26 mouse cellular contexts compared by ENCODE assay signal in the genomic region with DNA sequence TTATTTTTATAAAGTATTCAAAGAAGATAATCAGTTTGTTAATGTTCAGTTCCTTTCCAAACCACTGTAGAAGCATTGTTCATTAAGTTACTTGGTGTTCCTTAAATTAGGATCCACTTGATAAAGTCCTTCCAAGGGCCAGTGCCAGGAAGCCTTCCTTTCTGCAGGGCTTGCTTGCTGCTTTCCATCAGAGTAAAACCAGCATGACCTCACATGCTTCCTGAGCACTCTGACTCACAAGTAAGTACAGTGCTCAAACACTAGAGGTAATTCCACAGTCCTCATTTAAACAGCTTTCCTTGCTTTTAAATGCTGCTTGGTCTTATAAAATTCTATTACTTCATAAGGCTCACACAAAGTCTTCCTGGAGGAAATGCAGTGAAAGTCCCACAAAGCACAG. TPM values are rescaled to one million over a fixed set of nuclear protein-coding genes. Genes with fewer than 3 reads are reported as not detected.
DNase-seq lines count a peak whose midpoint lies in the region; ATAC-seq and TF ChIP-seq lines count a peak whose summit lies in the region.
"Had no signal": no experiment of that assay in that cellular context is flagged by ENCODE, and none has a peak within 500 bp of the region (broad histone marks: within the 10 kb centered on the region; RNA-seq: fewer than 3 reads in every experiment).

No protein-coding gene starts in this region.

- ATAC-seq in heart, embryonic 12.5 days (ENCODE audit: insufficient number of reproducible peaks, low FRiP score): no peak
- ATAC-seq in Patski: peak; percentile 91
- ATAC-seq: forebrain, embryonic 14.5 days; hindbrain, postnatal 0 days; intestine, embryonic 16.5 days; liver, postnatal 0 days; midbrain, embryonic 16.5 days had no signal

- CTCF ChIA-PET in Patski (lab: Charles Lee): interaction anchor here (1.4 to 5.3 kb wide), 4 partner anchors 11 to 544 kb away, joined by 3 to 18 read pairs (median 12); no protein-coding TSS in a partner anchor

- in situ Hi-C loops in Patski (cut with MboI; ENCODE audit: low pct_unique_long_range_greater_than_20kb): loop anchor here (5.0 to 10.0 kb wide), 5 partner anchors 142 to 609 kb away; a partner anchor contains a TSS

- TF ChIP-seq POLR2A in heart, adult 2 months (IDR thresholded peaks at IDR 0.05; ENCODE audit: insufficient read depth, low read depth, low read length): no peak

- POLR2A ChIA-PET in Patski (lab: Charles Lee): interaction anchor here (0.6 to 1.1 kb wide), 2 partner anchors 143 to 334 kb away, joined by 3 read pairs; a partner anchor contains a TSS

- no peaks in the 10 kb centered on the region for H3K9me3 ChIP-seq in heart, embryonic 12.5 days (replicated peaks)
- no peaks in the 10 kb centered on the region for H3K9me3 ChIP-seq in midbrain, embryonic 10.5 days (replicated peaks)
- H3K9me3 ChIP-seq: embryonic facial prominence, embryonic 15.5 days; heart, embryonic 15.5 days; neural tube, embryonic 13.5 days had no signal

- H3K9ac ChIP-seq in heart, adult 2 months (ENCODE audit: low read depth, low read length): no peak overlapping the region
- no peak overlapping the region for H3K9ac ChIP-seq in heart, embryonic 12.5 days
- H3K9ac ChIP-seq: embryonic facial prominence, embryonic 15.5 days; heart, embryonic 15.5 days; liver, postnatal 0 days; neural tube, embryonic 13.5 days had no signal

- no peak for TF ChIP-seq CTCF in heart, adult 2 months (IDR thresholded peaks at IDR 0.05)
- TF ChIP-seq CTCF in Patski (IDR thresholded peaks at IDR 0.05): no peak

- peaks cover 2% of the 10 kb centered on the region; the same call in 1 of the 2 replicates for H3K79me2 ChIP-seq in heart, adult 2 months (replicated peaks; ENCODE audit: control insufficient read depth, insufficient read depth, low read length)

- H3K4me1 ChIP-seq in heart, adult 2 months (ENCODE audit: control insufficient read depth, insufficient read depth, low read length): peaks cover 2% of the 10 kb centered on the region
- peaks cover 24% of the 10 kb centered on the region for H3K4me1 ChIP-seq in heart, embryonic 12.5 days (replicated peaks)
- peaks cover 4% of the 10 kb centered on the region; the same call in 1 of the 2 replicates for H3K4me1 ChIP-seq in midbrain, embryonic 10.5 days

- H3K4me3 ChIP-seq in heart, adult 2 months: no peak overlapping the region
- no peak overlapping the region for H3K4me3 ChIP-seq in heart, embryonic 12.5 days
- H3K4me3 ChIP-seq in midbrain, embryonic 10.5 days: no peak overlapping the region
- H3K4me3 ChIP-seq: embryonic facial prominence, embryonic 15.5 days; heart, embryonic 15.5 days; myocyte; neural tube, embryonic 13.5 days had no signal

- DNase-seq in heart, adult 2 months: peak in 1 of 2 experiments; percentile 38
- DNase-seq in testis, postnatal 14 days (ENCODE audit: low spot score): peak; percentile 72
- no peak for DNase-seq in testis, postnatal 10 days (ENCODE audit: low spot score)
- peak; percentile 30 for DNase-seq in Patski (ENCODE audit: low read depth, low spot score)
- no peak for DNase-seq in midbrain, embryonic 10.5 days (ENCODE audit: low spot score)
- DNase-seq in gastrocnemius, adult 18-20 months (ENCODE audit: low spot score): no peak
- DNase-seq: adrenal gland, postnatal 25 days; cerebellum, adult 9-10 months; gastrocnemius, postnatal 14 days; kidney, adult 9 months; kidney, postnatal 25 days; layer of hippocampus, postnatal 36 days; liver, postnatal 0 days; retina, postnatal 1 day; thymus, adult 2 months; thymus, postnatal 4 days had no signal

- H3K4me2 ChIP-seq in heart, embryonic 12.5 days: no peak overlapping the region
- H3K4me2 ChIP-seq: embryonic facial prominence, embryonic 15.5 days; heart, embryonic 15.5 days; neural tube, embryonic 13.5 days had no signal

- H3K36me3 ChIP-seq in heart, adult 2 months (ENCODE audit: control insufficient read depth, insufficient read depth, low read length): peaks cover 75% of the 10 kb centered on the region
- H3K36me3 ChIP-seq in heart, embryonic 12.5 days: peaks cover 58% of the 10 kb centered on the region
- H3K36me3 ChIP-seq in midbrain, embryonic 10.5 days: peaks cover 99% of the 10 kb centered on the region

- no peaks in the 10 kb centered on the region for H3K27me3 ChIP-seq in heart, adult 2 months (ENCODE audit: control insufficient read depth, insufficient read depth, low read length)
- no peaks in the 10 kb centered on the region for H3K27me3 ChIP-seq in heart, embryonic 12.5 days (replicated peaks)
- no peaks in the 10 kb centered on the region for H3K27me3 ChIP-seq in Patski
- no peaks in the 10 kb centered on the region for H3K27me3 ChIP-seq in midbrain, embryonic 10.5 days (ENCODE audit: low read depth, poor library complexity, severe bottlenecking)
- H3K27me3 ChIP-seq: embryonic facial prominence, embryonic 15.5 days; heart, embryonic 15.5 days; neural tube, embryonic 13.5 days had no signal

- peak overlapping the region; percentile 10 for H3K27ac ChIP-seq in heart, adult 2 months
- no peak overlapping the region for H3K27ac ChIP-seq in heart, embryonic 12.5 days (ENCODE audit: poor library complexity, severe bottlenecking)
- H3K27ac ChIP-seq in midbrain, embryonic 10.5 days (replicated peaks): no peak overlapping the region
- H3K27ac ChIP-seq: embryonic facial prominence, embryonic 15.5 days; heart, embryonic 15.5 days; hindbrain, postnatal 0 days; macrophage; neural tube, embryonic 13.5 days had no signal

- intact Hi-C loops in heart, adult 2 months (cut with DNase I): no loop called here

- no peak for TF ChIP-seq EP300 in heart, adult 2 months (IDR thresholded peaks at IDR 0.05; ENCODE audit: insufficient read depth, low read depth, low read length)

RNA-seq across cellular contexts. Expression of a gene that starts 6.7 kb away (rescaled TPM):
- total RNA-seq in heart, adult 2 months (2021): 100 to 1,000 TPM; 111 to 120 TPM
- polyA plus RNA-seq in heart, adult 2 months (2012; rRNA removed): 64.8 and 120 TPM in 2 replicates
- polyA plus RNA-seq in heart, embryonic 12.5 days (2016; fragmentation: Nextera tagmentation; extraction: Ambion mirVana): 248 and 252 TPM in 2 replicates
- polyA plus RNA-seq in Patski (2021): 475 TPM
- 232 and 245 TPM in 2 replicates for polyA plus RNA-seq in midbrain, embryonic 10.5 days (2016; fragmentation: Nextera tagmentation; extraction: Ambion mirVana)
- total RNA-seq in gastrocnemius, adult 18-20 months (2021): 100 to 1,000 TPM; 132 to 153 TPM

Comparison
In these comparisons a context has a peak if more than half of its experiments do, and no peak if none do; other contexts are left out.
1. DNase-seq: peak in testis, postnatal 14 days (single experiment) and Patski (single experiment); none in testis, postnatal 10 days (single experiment), midbrain, embryonic 10.5 days (single experiment) and gastrocnemius, adult 18-20 months (single experiment).